Mouse (Mus musculus) megakaryocyte progenitor cell, adult 5-6 weeks (primary cell): ENCODE measurements around the gene Tfap2a. TPM values are rescaled to one million over a fixed set of nuclear protein-coding genes. Genes with fewer than 3 reads are reported as not detected.

Source experiments
- total RNA-seq, 2 experiments: library from RNA; stranded (forward) in 1 of 2; stranded (reverse) in 1 of 2; fragments of 157-497, 149-512 nt in 1 of 2; fragments of 200-1000 nt in 1 of 2; gene quantifications; 2 replicates each; pipeline versions ENCODE4 v1.2.3 to v1.2.4; 2015 to 2017

Gene Tfap2a
- total RNA-seq, 2 experiments from 2014 or later = 0.22 TPM; not detected in 1

Other genes starting within 250 kb of the Tfap2a start
- gene Gcnt2, start 121.4 kb upstream of the Tfap2a start, total RNA-seq (2015) = 16.6 and 28.2 TPM in 2 replicates
- 7.0 and 15.4 TPM in 2 replicates for gene Gcnt2, start 121.4 kb upstream of the Tfap2a start, total RNA-seq (2017)